Mouse (Mus musculus): Measurements from ENCODE around the gene Tnrc6a. TPM values are rescaled to one million over a fixed set of nuclear protein-coding genes. Genes with fewer than 3 reads are reported as not detected.

Gene Tnrc6a
- total and polyA plus RNA-seq, 3 experiments: 16.3 to 62.0 (median 20.1) TPM

- Histone ChIP-seq H3K9ac (ENCODE audit: insufficient read depth, low read depth) (no peak overlapping the region), H3K4me2 (ENCODE audit: insufficient read depth, low read depth, poor library complexity, severe bottlenecking) (no peak overlapping the region), H3K27ac (ENCODE audit: insufficient read depth, low read depth) (no peak overlapping the region), H3K4me3 (replicated peaks in 1 of 3; ENCODE audit: low read depth in 2 of 3, low read length in 2 of 3, poor library complexity in 1 of 3) (no peak overlapping the region), H3K4me1 (ENCODE audit: control insufficient read depth in 1 of 2, insufficient read depth in 2 of 2) (no peaks in the 10 kb centered on the region), H3K27me3 (replicated peaks) (peaks cover 21% of the 10 kb centered on the region), H3K9me3 (replicated peaks; ENCODE audit: low read length) (no peaks in the 10 kb centered on the region), H3K36me3 (replicated peaks in 1 of 2; ENCODE audit: control insufficient read depth in 1 of 2, insufficient read depth in 1 of 2, low read length in 1 of 2) (no peaks in the 10 kb centered on the region), H3K79me2 (replicated peaks; ENCODE audit: control insufficient read depth, extremely low read depth, insufficient read depth, poor library complexity, severe bottlenecking) (no peaks in the 10 kb centered on the region)
- no peak for DNase-seq (ENCODE audit: extremely low read depth)
- TF ChIP-seq CHD1 (IDR thresholded peaks at IDR 0.05; ENCODE audit: low read depth, low read length) (no peak), MAZ (IDR thresholded peaks at IDR 0.05; ENCODE audit: low read depth, low read length) (no peak)
- dilution Hi-C loops (cut with MboI; ENCODE audit: extremely low pct_ligation_motif_present, extremely low pct_unique_long_range_greater_than_20kb, low sequenced_read_pairs): no loop called here
- in situ Hi-C loops (cut with MboI; ENCODE audit: low pct_ligation_motif_present, low pct_unique_long_range_greater_than_20kb, low sequenced_read_pairs): no loop called here
These were observed 87.8 kb downstream of the Tnrc6a start for GRCm38 (mm10) chr7:123211461-123211860.

- no peak overlapping the region for H3K9ac ChIP-seq (ENCODE audit: insufficient read depth, low read depth)
- no peak overlapping the region for H3K4me2 ChIP-seq (ENCODE audit: insufficient read depth, low read depth, poor library complexity, severe bottlenecking)
- no peaks in the 10 kb centered on the region for H3K36me3 ChIP-seq (replicated peaks in 1 of 2; ENCODE audit: control insufficient read depth in 1 of 2, insufficient read depth in 1 of 2, low read length in 1 of 2)
- TF ChIP-seq USF1 (IDR thresholded peaks at IDR 0.05; ENCODE audit: low read depth, low read length) (no peak), ZKSCAN1 (IDR thresholded peaks at IDR 0.05; ENCODE audit: borderline replicate concordance, low read depth, low read length) (no peak), SMC3 (IDR thresholded peaks at IDR 0.05; ENCODE audit: low read depth, low read length) (peak; percentile 3; the same call in 1 of the 2 replicates), UBTF (IDR thresholded peaks at IDR 0.05; ENCODE audit: low read depth, low read length) (no peak), NRF1 (IDR thresholded peaks at IDR 0.05; ENCODE audit: low read depth, low read length) (no peak), JUN (IDR thresholded peaks at IDR 0.05; ENCODE audit: insufficient read depth, low read depth, low read length) (no peak), PAX5 (IDR thresholded peaks at IDR 0.05; ENCODE audit: low read length) (no peak), MAFK (IDR thresholded peaks at IDR 0.05; ENCODE audit: insufficient replicate concordance, low read length) (no peak), ZMIZ1 (IDR thresholded peaks at IDR 0.05; ENCODE audit: low read depth, low read length) (no peak), BHLHE40 (IDR thresholded peaks at IDR 0.05; ENCODE audit: low read depth, low read length) (no peak), IRF4 (IDR thresholded peaks at IDR 0.05; ENCODE audit: low read depth, low read length) (no peak), CHD2 (IDR thresholded peaks at IDR 0.05; ENCODE audit: low read length) (no peak), MAZ (IDR thresholded peaks at IDR 0.05; ENCODE audit: low read depth, low read length) (no peak), RCOR1 (conservative IDR thresholded peaks at IDR 0.05; ENCODE audit: low read depth, low read length) (no peak), CTCF (conservative IDR thresholded peaks at IDR 0.05 in 1 of 2, IDR thresholded peaks at IDR 0.05 in 1 of 2; ENCODE audit: low read depth in 2 of 2, low read length in 2 of 2) (peak in 1 of 2 experiments; percentile 33; a peak in 2 of 4 replicates), MXI1 (IDR thresholded peaks at IDR 0.05; ENCODE audit: low read depth, low read length) (no peak)
- no peak overlapping the region for H3K27ac ChIP-seq (ENCODE audit: insufficient read depth, low read depth)
- H3K9me3 ChIP-seq (replicated peaks; ENCODE audit: low read length): no peaks in the 10 kb centered on the region
- no peak overlapping the region for H3K4me3 ChIP-seq (replicated peaks in 1 of 3; ENCODE audit: low read depth in 2 of 3, low read length in 2 of 3, poor library complexity in 1 of 3)
- H3K79me2 ChIP-seq (replicated peaks; ENCODE audit: control insufficient read depth, extremely low read depth, insufficient read depth, poor library complexity, severe bottlenecking): no peaks in the 10 kb centered on the region
- peaks cover 21% of the 10 kb centered on the region for H3K27me3 ChIP-seq (replicated peaks)
- H3K4me1 ChIP-seq (ENCODE audit: control insufficient read depth in 1 of 2, insufficient read depth in 2 of 2): peaks cover 0 to under 1% of the 10 kb centered on the region in 2 experiments; a peak in 1 of 4 replicates
- in situ Hi-C loops (cut with MboI; ENCODE audit: low pct_ligation_motif_present, low pct_unique_long_range_greater_than_20kb, low sequenced_read_pairs): no loop called here
- no peak for DNase-seq (ENCODE audit: extremely low read depth)
- dilution Hi-C loops (cut with MboI; ENCODE audit: extremely low pct_ligation_motif_present, extremely low pct_unique_long_range_greater_than_20kb, low sequenced_read_pairs): no loop called here
These were observed 88.6 kb downstream of the Tnrc6a start for GRCm38 (mm10) chr7:123212316-123212715.
